Mouse (Mus musculus) left cerebral cortex, adult 11 months (tissue): ENCODE measurements around the gene Cyp1a1.
A peak's percentile ranks its signal among the peaks of the same experiment; 100 is the strongest.

ENCODE experiments used
- DNase-seq: peaks from one replicate; pipeline ENCODE4 v3.0.0; 2022; ENCODE audit warnings: low spot score

Gene Cyp1a1

DNA sequence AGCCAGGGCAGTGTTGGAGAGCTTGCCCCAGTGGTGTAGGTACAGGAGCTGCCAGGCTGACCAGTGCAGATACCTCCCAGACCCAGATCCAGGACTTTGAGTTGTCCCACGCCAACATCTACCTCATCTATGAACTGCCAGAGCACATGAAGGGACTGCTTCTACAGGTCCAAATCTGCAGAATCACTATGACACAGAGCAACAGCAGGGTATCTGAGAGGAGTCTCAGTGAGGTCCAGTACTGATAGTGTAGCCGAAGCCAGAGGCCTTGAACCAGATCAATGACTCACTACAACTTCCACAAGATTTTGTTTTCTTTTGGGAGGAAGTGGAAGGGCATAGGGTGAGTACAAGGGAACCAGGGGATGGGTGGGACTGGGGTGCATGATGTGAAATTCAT, at the start of gene Cyp1a1:
TSS of gene Cyp1a1 (plus strand) at position 178 of the 400 bp plus-strand sequence.
- no peak for DNase-seq

DNA sequence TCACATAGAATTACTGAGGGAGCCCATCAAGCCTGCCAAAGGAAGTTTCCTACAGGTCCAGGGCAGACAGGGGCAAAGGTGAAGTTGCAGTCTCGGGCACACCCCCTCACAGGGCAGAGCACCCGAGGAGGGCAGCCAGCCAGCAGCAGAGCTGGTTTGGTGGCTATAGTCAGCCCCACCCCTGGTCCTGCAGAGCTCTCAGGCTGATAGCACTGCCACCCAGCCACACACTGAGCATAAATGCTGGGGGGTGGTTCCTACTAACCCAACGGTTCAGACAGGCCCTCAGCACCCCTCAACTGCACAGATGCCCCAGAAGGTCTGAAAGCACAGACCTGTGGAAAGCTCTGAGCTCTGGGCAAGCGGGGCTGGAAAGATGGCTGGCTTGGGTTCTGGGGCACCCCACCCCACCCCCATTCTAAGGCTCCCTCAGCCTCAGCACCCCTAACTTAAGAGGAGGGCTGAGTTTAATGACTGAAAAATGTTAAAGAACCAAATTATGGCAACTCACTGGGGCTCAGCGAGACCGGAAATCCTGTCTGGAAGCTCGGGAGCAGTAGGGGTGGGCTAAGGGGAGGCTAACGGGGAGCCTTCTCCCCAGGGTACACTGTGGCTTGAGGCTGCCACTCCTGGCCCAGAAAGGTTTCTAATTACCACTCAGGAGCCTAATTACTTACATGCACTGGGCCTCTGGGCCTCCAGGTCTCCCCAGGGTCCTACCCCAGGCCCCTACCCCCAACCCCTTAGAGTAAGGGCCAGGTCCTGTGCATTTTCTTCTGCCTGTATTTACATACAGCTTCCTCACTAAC, 48.9 kb upstream of the Cyp1a1 start:
- DNase-seq, result no peak

DNA sequence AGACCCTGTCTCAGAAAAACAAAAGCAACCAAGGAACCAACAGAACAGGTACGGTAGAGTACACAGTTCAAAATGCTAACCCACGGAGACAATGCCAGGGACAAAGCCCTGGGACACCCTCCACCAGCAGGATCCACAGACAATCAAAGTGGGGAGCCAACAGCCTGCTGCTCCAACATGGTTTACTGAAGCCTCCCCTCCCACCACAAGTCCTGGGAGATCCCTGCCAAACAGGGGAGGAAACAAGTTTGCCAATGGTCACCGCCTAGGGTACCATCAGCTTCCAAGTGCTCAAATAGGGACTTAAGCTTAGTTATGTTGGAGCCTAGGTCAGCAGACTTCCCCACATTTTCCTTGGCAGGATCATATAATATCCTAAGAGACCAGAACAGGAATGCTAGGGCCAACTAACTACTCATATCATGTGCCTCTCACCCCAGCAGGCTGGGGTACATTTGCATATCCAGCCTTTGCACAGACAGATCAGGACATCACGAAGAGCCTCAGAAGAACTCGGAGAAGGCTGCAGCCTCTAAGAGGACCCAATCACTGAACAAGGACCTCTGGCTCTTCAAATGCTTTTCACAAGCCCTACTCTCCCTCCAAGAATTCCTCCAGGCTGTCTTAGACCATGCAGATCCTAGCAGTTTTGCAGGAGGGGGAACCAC, 47.9 kb upstream of the Cyp1a1 start:
- no peak for DNase-seq

DNA sequence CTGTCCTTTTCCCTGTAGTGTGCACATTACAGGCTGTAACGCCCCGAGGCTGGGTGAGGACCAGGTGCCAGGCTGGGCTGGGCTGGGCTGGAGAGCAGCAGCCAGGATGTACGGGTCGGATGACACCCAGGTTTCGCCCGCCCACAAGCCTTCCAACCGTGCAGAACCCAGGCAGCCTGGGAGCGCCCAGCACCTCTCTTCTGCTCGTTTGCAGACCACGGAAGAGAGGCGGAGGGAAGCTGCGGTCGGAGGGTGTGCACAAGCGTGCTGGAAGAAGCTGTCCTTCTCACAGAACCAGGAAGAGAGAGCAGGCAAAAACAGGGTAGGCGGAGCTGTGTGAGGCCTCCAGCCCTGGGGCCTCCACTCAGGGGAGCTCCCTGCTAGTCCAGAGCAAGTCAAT, 47.3 kb upstream of the Cyp1a1 start:
- DNase-seq, result no peak

DNA sequence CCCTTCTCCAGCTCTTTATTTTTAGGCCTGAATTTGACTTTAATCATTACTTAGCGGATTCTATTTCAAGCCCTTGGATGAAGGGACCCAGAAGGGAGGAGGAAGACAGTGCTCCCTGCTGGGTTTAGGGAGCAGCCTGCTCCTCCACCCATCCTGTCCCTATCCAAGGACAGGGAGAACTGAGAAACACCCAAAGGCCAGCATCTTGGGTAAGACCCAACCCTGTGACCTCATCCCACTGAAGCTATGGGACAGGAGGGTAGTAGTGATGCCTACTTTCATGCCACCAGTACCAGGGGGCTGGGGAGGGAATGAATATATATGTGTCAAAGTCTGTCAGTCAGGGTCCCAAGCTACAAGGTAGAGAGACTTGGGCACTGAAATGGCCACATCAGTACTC, 46.7 kb upstream of the Cyp1a1 start:
- no peak for DNase-seq

DNA sequence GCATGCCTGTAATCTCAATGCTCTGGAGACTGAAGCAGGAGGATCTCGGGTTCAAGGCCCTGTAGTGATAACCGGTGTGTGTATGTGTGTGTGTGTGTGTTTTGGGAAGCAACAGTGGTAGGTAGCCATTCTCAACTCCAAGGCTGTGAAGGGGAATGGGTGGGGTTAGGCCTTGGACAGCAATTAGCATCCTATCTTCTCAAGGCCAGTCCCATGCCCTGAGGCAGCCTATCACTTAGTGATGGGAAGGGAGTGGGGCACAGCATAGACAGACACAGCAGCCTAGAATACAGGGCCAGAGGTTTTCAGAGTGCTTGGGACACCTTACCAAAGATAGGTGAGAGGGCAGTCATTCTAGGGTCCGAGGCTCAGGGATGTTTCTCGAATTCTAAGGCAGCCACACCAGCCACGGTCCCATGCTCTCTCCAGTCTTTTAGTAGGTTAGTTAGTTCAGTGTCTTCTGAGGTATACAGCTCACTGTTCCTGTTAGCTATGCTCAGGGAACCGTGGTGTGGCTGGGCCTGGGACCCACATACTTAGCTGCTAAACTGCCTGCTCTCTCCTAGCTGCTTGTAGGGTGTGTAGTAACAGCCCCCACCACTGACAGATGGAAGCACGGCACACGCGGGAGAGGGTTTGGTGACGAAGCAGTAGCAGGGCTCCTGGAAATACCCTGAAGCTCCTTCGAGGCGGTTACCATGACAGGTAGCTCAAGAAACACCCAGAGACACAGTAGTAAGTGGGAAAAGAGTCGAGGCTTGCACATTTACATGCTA, 45.8 kb upstream of the Cyp1a1 start:
- DNase-seq, result no peak

DNA sequence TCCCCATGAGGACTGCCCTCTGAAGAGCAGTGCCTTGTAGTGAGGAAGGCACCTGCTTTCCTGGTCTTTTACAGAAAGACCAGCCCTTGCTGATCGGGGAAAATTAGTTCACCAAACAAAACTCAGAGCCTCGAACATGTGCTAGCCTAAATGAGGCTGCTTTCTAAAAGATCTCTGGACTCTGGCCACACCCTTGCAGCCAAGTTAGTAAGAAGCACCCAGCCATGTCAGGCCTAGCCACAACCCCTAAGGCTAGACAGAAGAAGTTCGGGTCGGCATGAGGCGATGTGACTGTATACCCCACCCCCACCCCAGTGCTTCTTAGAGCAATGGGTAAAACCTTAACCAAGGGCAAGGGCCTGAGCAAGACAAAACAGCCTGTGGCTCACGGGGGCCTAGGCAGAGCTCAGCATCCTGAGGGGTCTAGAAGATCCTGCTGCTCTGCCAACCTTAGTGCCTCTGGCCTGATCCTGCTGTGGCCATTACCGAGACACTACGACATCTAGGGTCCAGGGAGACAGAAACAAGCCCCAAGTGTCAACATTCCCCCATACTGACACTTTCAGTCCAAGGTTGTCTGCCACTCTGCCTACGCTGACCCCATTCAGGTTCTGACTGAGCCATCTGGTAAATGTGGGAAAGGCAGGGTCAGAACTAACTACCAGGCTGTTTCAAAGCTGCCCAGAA, 44.4 kb upstream of the Cyp1a1 start:
- no peak for DNase-seq

DNA sequence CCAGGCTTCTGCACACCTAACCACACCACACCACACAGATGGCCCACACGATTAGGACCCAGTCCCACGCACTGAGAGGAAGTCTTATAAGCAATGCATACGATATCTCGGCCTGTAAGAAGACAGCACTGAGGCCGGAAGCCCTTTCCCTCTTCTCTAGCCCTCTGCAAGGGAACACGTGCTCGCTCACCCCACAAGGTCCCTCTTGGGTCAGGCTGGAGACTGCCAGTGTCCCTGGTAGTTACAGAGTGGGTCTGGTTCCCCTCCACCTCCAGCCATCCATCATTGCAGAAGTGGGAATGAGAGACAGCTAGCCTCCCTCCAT, 43.9 kb upstream of the Cyp1a1 start:
- no peak for DNase-seq

DNA sequence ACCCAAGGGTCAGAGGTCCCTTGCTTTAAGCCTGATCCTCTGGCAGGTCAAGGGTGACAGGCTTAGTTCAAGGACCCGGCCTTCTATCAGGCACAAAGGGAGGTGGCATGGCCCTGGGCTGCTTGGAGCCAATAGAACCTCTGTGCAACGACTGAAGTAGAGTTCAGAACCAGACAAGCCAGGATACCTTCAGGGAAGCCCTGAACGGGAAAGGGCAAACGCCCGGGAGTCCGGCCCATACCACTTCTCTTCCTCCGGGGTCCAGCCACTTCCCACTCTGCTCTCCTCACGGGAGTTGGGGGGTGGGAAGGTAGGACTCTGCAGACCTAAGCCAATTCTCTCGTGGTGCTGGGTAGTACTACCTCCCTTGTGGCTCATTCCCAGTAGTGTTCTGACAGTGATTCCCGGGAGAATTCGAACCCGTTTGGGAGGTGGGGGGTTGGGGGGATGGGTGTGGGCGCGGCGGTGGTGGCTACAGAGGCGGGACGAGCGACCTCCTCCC, 43.2 kb upstream of the Cyp1a1 start:
- no peak for DNase-seq

DNA sequence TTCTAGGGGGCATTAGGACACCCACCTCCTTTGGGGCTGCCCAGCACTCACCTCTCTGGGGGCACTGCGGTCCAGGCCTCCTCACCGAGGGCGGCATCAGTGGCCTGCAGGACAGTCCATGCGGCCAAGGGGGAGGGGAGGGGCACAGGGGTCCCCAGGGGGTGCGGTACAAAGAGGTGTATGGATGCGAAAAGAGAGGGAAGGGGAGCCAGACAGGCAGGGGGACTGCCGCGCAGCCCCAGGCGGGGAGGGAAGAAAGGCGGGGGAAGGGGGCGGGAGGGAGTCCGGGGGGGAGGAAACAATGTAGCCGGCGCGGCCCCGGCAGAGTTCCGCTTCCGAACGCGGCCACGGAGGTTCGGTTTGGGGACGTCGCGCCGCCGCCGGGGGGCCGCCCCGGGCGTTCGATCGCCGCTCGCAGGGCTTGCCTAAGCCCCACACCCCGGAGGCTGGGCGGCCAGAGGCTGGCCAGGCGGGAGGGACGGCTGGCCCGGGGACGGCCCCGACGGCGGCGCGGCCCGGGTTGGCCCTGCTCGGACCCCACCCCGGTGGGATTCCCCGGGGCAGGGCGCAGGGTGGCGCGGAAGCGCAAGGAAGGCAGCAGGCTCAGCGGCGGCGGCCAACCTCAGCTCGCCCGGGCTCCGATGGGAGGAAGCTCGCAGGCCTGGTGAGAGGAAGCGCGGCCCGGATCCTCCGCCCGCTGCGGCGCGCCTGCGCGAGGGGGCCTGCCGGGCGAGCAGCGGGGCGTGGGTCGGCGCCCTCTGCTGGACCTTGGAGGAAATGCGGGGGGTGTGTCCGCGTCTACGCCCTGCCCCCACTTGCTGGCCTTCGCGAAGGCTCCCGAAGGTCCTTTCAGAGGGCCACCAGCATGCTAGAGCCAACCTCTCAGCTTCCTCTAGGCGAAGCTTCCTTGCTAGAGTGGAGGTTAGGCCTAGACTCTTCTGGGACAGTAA, 42.5 kb upstream of the Cyp1a1 start:
- DNase-seq, result peak; percentile 81

DNA sequence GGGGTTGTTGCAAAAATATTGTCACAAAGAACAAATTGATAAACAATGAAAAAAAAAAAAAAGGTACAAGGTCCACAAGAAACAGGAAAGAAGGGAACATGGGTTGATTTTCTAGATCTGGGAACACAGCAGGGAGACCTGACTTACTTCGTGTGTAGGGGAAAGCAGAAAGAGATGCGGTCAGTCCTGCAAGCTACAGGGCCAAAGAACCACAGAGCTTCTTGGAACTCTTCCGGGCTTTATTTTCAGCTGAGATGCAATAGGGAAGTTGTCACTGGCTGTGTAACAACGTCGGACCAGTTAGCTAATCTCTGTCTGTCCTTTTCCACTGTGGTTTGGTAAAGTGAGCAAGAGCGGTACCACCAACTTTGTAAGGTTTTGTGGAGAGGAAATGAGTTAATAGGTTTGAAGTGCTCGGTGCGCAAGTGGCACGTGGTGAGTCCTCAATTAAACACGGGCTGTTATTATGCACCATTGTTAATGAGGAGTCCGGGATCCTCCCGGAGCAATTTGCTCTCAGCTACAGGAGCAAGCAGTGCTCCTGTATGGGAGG, 41.1 kb upstream of the Cyp1a1 start:
- no peak for DNase-seq

DNA sequence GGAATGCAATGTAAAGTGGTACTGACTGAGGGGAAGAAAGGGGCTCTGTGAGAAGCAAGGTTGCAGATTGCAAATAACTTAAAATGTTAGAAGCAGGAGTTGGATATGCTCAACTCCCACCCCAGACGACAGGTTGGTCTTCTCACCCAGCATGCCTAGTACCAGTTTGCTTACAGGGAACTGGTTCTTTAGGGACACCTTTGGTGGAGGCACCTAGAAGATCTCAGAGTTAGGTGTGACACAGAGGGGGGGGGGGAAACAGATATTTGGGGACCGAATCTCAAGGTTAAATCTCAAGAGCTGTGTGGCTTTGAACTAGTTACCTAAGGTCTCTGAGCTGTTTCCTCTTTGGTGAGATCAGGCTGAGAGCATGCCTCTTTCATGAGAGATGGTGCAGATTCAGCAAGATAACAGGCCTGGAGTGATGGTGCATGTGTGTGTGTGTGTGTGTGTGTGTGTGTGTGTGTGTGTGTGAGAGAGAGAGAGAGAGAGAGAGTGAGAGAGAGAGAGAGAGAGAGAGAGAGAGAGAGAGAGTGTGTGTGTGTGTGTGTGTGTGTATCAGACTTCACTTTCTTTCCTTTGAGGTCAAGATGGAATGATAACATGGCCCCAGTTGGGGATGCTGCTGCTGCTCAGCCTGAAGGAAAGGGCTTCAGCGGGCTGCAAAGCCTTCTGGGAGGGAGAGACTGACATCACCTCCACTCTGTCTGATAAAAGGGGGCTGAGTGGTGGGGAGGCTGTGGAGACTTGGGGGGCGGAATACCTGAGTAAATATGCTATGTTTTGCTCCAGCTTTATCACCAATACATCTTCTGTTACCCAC, 40.2 kb upstream of the Cyp1a1 start:
- no peak for DNase-seq

DNA sequence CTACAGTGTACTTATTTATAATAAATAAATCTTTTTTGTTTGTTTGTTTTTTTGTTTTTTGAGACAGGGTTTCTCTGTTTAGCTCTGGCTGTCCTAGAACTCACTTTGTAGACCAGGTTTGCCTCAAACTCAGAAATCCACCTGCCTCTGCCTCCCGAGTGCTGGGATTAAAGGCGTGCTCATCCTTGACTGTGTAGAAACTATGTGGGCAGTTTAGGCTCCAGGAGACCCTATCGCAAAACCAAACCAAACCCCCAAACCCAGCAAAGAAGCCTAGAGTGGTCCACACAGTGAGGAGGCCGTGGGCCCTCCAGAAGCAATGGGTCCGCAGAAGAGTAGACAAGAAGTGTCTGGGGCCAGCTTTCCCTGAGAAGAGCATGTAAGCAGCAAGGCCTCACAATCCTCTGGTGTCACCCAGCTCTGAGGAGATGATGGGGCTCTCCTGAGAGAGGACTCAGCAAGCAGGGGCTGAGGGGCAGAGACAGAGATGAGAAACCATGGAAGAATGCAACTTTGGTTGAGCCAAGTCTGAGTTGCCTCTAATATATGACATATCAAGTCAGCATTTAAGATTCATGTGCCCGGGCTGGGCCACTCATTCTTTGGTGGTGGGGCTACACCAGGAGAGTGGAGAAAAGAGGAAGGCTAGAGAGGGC, 37.5 kb upstream of the Cyp1a1 start:
- DNase-seq, result no peak

DNA sequence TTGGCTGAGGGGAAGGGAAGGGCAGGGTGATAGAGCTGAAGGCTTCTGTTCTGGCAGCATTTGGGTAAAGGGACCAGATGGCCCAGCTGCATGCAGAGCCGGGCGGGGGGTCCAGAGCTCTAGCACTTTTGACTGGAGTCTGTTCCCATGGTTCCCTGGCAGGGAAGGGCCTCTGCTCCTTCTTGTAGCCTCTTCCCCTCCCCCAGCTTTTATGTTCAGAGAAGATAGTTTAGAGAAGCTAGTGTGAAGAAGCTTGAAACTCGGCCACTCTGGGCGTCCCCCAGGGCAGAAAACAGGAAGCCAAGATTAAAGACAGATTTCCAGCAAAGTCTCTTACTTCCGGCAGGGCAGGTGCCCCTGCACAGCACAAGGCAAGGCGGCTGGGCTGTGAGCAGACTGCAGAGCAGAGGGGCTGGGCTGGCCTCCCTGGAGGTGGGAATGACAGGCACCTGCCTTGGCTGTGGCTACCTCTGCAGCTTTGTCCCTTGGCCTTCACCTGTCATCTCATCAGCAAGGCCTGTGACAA, 36.9 kb upstream of the Cyp1a1 start:
- no peak for DNase-seq

DNA sequence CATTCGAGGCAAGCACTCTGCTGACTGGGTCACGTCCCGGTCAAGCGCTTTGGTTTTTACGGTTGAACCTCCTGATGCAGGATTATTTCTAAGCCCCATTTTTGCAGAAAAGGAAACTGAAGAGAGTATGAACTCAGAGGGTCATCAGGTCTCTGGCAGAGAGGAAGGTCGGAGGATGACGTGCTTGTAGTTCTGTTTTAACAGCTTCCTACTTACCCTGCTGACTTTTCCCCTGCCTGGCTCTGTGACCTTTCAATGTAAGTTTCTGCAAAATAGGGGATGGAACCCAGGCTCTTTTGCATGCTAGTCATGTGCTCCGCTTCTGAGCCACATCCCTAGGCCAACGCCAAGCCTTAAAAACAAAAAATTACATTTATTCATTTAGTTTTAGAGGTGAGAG, 35.4 kb upstream of the Cyp1a1 start:
- DNase-seq, result no peak

DNA sequence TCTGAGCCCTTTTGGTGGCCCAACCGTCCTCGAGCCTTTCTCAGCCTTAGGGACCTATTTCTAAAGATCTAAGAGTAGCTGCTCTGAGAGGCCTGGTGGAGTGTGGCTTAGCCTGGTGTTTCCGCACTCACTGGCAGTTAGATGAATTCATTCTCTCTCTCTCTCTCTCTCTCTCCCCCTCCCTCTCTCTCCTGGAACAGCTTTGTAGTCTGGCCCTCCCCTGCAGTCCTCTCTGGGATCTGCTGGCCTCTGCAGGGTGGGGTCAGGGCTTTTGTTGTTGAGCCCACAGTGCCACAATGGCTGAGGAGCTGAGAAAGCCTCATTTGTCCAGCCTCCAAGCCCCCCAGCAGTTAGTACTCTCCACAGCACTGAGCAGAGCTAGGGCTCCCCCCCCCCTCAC, 34.9 kb upstream of the Cyp1a1 start:
- no peak for DNase-seq

DNA sequence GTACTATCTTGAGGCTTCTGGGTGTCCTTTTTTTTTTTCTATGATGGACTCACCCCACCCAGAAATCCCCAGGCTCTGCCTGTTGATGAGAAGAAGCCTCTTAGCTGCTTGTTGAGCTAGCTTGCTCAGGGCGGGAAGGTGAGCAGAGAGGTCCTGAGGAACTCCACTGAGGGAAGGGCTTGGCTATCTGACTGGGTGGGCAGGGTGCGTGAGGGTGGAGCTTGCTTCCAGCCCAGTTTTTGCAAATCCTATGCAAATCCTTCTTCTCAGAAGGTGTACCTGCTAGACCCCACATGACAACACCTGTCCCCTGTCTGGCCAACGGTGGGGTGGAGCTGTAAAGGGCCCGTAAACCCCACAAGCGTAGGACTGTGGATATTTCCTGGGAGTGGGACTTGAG, 34.4 kb upstream of the Cyp1a1 start, which contains the start of gene Csk:
TSS of gene Csk (minus strand) at position 349 of the 400 bp plus-strand sequence.
- no peak for DNase-seq

DNA sequence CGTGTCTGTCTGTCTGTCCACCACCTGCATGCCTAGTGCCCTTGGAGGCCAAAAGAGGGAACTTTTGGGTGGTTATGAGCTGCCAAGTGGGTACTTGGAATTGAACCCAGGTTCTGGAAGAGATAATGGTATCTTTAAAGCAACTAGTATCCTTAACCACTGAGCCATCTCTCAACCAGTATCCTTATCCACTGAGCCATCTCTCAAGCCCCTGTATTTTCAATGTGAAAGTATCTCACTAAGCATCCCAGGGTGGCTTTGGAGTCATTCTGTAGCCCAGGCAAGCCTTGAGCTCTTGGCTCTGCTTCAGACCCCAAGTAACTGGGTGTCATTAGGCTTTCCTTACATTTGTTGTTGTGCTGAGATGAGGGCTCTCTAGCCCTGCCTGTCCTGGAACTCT, 32.8 kb upstream of the Cyp1a1 start:
- no peak for DNase-seq

DNA sequence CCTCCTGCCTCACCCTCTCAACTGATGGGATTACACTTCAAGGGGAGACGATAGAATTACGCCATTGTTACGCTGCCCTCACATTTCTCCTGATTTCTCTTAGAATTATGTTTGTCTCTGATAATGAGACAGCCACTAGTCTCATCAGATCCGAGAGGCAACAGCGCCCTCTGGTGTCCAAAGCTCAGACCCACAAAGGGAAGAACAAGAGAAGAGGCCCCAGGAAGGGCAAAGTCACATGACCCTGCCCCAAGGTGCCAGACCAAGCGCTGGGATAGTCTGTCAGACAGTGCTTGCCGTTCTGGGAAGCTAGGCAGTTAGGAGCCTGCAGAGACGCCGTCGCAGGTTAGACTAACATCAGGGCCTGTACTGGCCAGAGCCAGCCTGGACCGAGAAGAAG, 32.0 kb upstream of the Cyp1a1 start:
- DNase-seq, result peak; percentile 82
